Mouse (Mus musculus): ENCODE measurements around the gene Rgl1. TPM values are rescaled to one million over a fixed set of nuclear protein-coding genes. Genes with fewer than 3 reads are reported as not detected.

Rgl1 gene
- polyA plus RNA-seq, 1 experiment, result 55.6 TPM

DNA sequence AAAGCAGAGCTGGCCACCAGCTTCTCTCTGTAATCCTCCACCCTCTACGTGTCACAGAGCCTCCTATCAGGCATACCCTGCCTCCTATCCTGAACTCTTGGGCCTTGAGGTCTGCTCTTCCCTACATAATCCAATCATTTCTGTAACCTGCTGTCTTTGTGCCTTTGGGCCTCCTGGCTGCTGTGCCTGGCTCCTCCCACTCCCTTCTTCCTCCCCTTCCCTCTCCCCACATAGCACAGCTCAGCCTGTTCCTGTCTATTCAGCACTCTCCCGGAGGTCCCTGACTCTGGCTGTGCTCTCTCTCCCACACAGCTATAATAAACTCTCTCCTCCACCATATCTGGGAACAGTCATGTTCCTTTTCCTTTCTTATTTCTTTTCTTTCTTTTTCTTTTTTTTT lies 33.7 kb upstream of the Rgl1 start, which contains the start of gene Ncf2:
TSS of gene Ncf2 (plus strand) at position 298 of the 400 bp plus-strand sequence.
- TF ChIP-seq CTCF (IDR thresholded peaks at IDR 0.05; ENCODE audit: extremely low read depth, insufficient read depth, low read length) (no peak), POLR2A (IDR thresholded peaks at IDR 0.05; ENCODE audit: extremely low read depth, insufficient read depth, low read length) (no peak)
- H3K27ac ChIP-seq (ENCODE audit: insufficient read depth, low read length), result no peak within 1 kb of the TSS
- H3K4me3 ChIP-seq (ENCODE audit: insufficient read depth, low read length), result no peak within 1 kb of the TSS
- H3K4me1 ChIP-seq (ENCODE audit: control insufficient read depth, insufficient read depth, low read length), result peaks cover 5% of the 10 kb centered on the region; the same call in 1 of the 2 replicates

DNA sequence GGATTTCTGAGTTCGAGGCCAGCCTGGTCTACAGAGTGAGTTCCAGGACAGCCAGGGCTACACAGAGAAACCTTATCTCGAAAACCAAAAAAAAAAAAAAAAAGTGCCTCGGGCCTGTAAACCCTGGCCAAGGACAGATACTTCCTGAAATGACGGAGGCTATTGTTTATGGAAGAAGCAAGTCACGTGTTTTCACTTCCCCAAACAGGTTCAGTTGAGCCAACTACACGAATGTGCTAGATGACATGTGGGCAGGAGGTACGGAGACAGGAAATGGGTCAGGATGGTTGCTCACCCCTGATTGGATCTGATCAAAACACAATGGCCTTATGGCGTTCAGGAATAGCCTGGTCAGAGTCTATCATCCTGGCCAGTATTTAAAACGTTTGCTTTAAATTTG lies 32.0 kb upstream of the Rgl1 start:
- Histone ChIP-seq H3K27ac (ENCODE audit: insufficient read depth, low read length) (no peak overlapping the region), H3K4me1 (ENCODE audit: control insufficient read depth, insufficient read depth, low read length) (peaks cover 5% of the 10 kb centered on the region; the same call in 1 of the 2 replicates), H3K4me3 (ENCODE audit: insufficient read depth, low read length) (no peak overlapping the region)
- TF ChIP-seq CTCF (IDR thresholded peaks at IDR 0.05; ENCODE audit: extremely low read depth, insufficient read depth, low read length) (no peak), POLR2A (IDR thresholded peaks at IDR 0.05; ENCODE audit: extremely low read depth, insufficient read depth, low read length) (no peak)

DNA sequence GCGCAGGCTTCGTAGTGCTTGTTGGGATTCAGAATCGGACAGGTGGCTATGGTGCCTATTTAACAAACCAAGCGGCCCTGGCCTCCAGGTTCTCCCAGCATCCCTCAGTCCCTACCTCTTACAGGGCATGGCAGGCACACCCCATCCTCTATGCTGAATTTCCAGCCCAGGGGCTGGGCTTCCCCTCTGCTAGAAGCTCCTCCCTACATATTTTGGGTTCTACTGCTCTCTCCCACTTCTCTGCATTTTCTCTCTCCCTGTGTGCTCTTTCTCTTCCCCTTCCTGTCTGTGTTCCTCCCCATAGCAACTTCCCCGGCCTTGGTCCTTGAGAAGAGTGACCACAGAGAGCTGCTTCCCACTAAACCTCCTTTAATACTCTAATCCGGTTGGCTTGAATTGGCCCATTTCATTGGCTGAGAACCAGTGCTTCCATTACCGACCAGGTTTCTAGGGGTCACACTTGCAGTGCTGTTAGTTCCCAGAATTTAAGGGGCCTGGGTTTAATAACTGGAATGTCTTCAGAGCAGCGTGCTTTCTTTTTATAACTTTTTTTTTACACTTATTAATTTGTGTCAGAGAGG lies 30.6 kb upstream of the Rgl1 start:
- Histone ChIP-seq H3K27ac (ENCODE audit: insufficient read depth, low read length) (no peak overlapping the region), H3K4me3 (ENCODE audit: insufficient read depth, low read length) (no peak overlapping the region), H3K4me1 (ENCODE audit: control insufficient read depth, insufficient read depth, low read length) (peaks cover 5% of the 10 kb centered on the region; the same call in 1 of the 2 replicates)
- TF ChIP-seq CTCF (IDR thresholded peaks at IDR 0.05; ENCODE audit: extremely low read depth, insufficient read depth, low read length), result no peak
- no peak for TF ChIP-seq POLR2A (IDR thresholded peaks at IDR 0.05; ENCODE audit: extremely low read depth, insufficient read depth, low read length)

DNA sequence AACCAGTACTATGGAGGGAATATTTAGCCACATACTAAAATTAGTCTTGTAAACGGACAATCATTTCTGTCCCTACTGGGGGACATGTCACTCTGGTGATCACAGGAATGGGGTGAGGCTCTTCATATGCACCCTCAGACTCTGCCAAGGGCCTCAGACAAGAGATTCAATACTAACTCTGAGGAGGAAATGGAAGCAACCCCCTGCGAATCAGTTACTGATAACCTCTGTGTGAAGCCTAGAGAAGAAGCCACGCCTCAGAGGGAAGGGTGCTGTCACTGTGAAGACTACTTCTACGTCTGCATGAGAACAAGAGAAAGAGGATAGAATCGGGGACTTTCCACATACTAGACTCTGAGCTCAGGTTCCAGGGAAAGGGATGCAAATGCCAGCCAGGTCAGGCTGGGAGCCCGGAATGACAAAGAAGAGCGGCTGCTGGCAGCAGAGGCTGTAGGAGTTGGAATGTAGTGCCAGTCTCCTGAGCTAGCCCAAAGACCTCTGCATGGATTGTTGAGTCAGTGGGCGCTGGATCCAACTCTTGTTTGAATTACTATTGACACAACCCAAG lies 29.6 kb upstream of the Rgl1 start:
- Histone ChIP-seq H3K4me3 (ENCODE audit: insufficient read depth, low read length) (no peak overlapping the region), H3K4me1 (ENCODE audit: control insufficient read depth, insufficient read depth, low read length) (peaks cover 5% of the 10 kb centered on the region; the same call in 1 of the 2 replicates), H3K27ac (ENCODE audit: insufficient read depth, low read length) (no peak overlapping the region)
- TF ChIP-seq CTCF (IDR thresholded peaks at IDR 0.05; ENCODE audit: extremely low read depth, insufficient read depth, low read length), result no peak
- no peak for TF ChIP-seq POLR2A (IDR thresholded peaks at IDR 0.05; ENCODE audit: extremely low read depth, insufficient read depth, low read length)

DNA sequence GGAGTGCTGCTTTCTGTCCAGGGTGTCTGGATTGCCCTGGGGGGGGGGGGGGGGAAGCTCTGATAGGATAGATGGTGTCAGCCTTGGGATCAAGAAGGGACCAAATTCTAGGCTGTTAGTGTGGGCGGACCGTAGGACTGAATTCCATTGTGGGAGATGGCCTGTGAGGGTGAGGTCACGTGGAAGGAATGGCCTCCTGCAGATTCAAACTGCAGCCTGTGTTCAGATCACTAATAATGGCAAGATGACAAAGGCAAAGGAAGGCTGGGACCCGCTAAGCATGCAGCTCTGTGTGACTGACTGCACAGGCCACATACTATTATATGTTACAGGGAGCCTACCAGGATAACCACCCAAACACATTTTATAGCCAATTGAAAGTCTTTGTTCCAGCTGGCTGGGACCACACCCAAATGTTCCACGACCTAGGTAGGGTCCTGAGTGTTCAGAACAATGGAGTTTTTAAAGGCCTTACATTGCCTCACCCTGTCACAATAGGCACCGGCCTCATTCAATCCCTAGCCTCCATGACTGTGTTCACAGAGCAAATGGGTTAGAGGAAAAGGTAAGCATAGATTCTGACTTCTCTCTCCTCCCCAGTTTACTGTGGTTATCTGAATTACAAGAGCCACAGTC lies 27.5 kb upstream of the Rgl1 start:
- peak overlapping the region; percentile 80; the same call in 1 of the 2 replicates for H3K27ac ChIP-seq (ENCODE audit: insufficient read depth, low read length)
- TF ChIP-seq POLR2A (IDR thresholded peaks at IDR 0.05; ENCODE audit: extremely low read depth, insufficient read depth, low read length), result no peak
- no peak for TF ChIP-seq CTCF (IDR thresholded peaks at IDR 0.05; ENCODE audit: extremely low read depth, insufficient read depth, low read length)

DNA sequence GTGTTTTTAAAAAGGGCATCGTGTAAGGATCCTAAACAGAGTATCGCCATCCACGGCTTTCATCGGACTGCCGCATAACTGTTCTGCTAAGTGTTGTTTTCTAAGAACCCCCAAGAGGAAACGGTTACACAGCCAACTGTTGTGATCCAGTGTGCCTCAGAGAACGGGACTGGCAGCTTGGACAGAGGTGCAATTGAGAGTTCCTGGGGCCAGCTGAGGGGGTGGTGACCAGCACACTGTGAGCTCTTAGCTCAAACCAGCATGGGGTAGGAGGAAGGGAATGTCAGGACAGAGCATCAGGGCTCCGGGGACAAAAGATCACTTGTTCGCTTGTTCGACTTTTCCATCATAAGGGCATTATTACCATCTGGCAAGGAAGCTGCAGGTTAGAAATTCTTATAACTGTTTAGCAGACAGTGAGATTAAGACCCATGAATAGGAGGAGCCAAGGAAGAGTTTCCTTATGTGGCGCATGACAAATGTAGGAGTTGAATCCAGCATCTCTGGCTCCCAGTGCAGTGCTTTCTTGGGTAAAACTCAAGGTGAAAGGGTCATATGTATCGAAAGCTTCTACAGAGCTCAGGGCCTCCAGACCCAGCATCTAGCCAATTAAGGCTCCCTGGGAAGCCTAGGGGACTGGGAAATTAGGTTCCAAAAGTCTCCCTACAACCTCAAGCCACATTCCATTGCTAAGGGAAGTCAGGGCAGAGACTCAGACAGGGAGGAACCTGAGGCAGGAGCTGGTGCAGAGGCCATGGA lies 26.8 kb upstream of the Rgl1 start:
- TF ChIP-seq POLR2A (IDR thresholded peaks at IDR 0.05; ENCODE audit: extremely low read depth, insufficient read depth, low read length), result no peak
- no peak for TF ChIP-seq CTCF (IDR thresholded peaks at IDR 0.05; ENCODE audit: extremely low read depth, insufficient read depth, low read length)
- peak overlapping the region; percentile 80 for H3K27ac ChIP-seq (ENCODE audit: insufficient read depth, low read length)
- no peak overlapping the region for H3K4me3 ChIP-seq (ENCODE audit: insufficient read depth, low read length)
- no peaks in the 10 kb centered on the region for H3K4me1 ChIP-seq (ENCODE audit: control insufficient read depth, insufficient read depth, low read length)

More for the DNA sequence above, 27.5 kb upstream of the Rgl1 start:
- H3K4me1 ChIP-seq (ENCODE audit: control insufficient read depth, insufficient read depth, low read length), result no peaks in the 10 kb centered on the region
- H3K4me3 ChIP-seq (ENCODE audit: insufficient read depth, low read length), result no peak overlapping the region

DNA sequence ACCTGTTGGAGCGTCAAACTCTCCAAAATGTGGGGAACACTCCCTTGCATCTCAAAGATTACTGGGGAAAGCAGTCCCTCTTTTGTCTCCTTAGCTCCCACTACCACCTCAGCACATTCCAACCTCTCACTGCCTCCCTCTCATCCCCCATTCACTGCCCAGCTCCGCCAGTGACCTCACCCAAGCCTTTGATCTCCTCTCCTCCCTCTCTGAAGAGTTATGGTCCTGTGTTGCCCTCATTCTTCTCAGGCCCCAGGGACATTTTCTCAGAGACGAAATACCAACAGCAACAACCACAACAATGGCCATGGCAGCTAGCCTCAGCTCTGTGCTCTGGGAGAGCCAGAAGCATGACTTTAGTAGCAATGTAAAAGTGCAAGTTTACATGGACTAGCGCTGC lies 25.1 kb upstream of the Rgl1 start:
- Histone ChIP-seq H3K4me3 (ENCODE audit: insufficient read depth, low read length) (no peak overlapping the region), H3K27ac (ENCODE audit: insufficient read depth, low read length) (no peak overlapping the region), H3K4me1 (ENCODE audit: control insufficient read depth, insufficient read depth, low read length) (no peaks in the 10 kb centered on the region)
- TF ChIP-seq CTCF (IDR thresholded peaks at IDR 0.05; ENCODE audit: extremely low read depth, insufficient read depth, low read length), result no peak
- TF ChIP-seq POLR2A (IDR thresholded peaks at IDR 0.05; ENCODE audit: extremely low read depth, insufficient read depth, low read length), result no peak

DNA sequence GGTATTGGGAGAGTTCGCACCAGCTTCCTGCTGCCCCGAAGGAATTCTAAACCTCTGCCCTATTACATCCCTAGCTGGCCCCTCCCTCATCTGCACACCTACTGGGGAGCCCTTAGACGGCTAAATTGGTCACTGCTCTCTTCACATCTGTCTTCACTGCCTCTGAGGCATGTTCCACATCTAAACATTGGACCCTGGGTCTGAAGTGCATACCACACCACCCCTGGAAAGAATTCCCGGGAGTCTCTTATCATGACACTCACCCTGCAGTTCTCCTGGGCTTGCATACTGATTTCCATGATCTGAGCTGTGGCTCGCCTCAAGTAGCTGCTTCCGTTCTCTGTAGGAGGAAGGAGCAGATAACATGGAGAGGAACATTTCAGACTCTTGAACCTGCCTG lies 24.7 kb upstream of the Rgl1 start:
- TF ChIP-seq CTCF (IDR thresholded peaks at IDR 0.05; ENCODE audit: extremely low read depth, insufficient read depth, low read length) (no peak), POLR2A (IDR thresholded peaks at IDR 0.05; ENCODE audit: extremely low read depth, insufficient read depth, low read length) (no peak)
- Histone ChIP-seq H3K4me3 (ENCODE audit: insufficient read depth, low read length) (no peak overlapping the region), H3K4me1 (ENCODE audit: control insufficient read depth, insufficient read depth, low read length) (no peaks in the 10 kb centered on the region), H3K27ac (ENCODE audit: insufficient read depth, low read length) (no peak overlapping the region)

DNA sequence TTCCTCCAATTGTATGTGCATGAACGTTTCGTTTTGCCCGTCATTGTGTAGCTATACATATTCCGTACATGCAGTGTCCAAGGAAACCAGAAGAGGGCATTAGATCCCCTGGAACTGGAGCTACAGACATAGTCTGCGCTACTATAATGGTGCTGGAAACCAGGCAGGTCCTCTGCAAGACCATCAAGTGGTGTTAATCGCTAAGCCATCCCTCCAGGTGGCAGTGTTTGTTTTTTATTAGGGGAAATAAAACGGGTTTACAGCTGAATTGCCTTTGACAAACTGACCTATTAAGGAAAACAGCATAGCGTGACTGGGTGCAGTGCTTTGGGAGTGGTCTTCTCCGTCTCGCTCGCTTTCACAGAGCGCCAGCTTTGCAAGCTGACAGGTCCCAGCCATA lies 24.1 kb upstream of the Rgl1 start:
- no peak overlapping the region for H3K4me3 ChIP-seq (ENCODE audit: insufficient read depth, low read length)
- TF ChIP-seq POLR2A (IDR thresholded peaks at IDR 0.05; ENCODE audit: extremely low read depth, insufficient read depth, low read length) (no peak), CTCF (IDR thresholded peaks at IDR 0.05; ENCODE audit: extremely low read depth, insufficient read depth, low read length) (peak; percentile 34)
- H3K4me1 ChIP-seq (ENCODE audit: control insufficient read depth, insufficient read depth, low read length), result no peaks in the 10 kb centered on the region
- H3K27ac ChIP-seq (ENCODE audit: insufficient read depth, low read length), result no peak overlapping the region
